Mouse (Mus musculus) liver, postnatal 0 days (tissue): ENCODE measurements around the gene Znrf1. TPM values are rescaled to one million over a fixed set of nuclear protein-coding genes. Genes with fewer than 3 reads are reported as not detected.

Experiments used
- ATAC-seq: fragments of 200-750 bp; cut with Nextera tagmentation; 2 replicates; pipeline ENCODE4 v1.8.0; 2017; ENCODE audit warnings: mild to moderate bottlenecking, moderate library complexity
- DNase-seq: peaks from one replicate; pipeline ENCODE4 v3.0.0-alpha.2; 2016
- H3K27ac ChIP-seq: fragments of 300-500 bp; sonication (generic); 2 replicates; pipeline ENCODE4 v1.5.1; 2014; ENCODE audit warnings: antibody characterized with exemption, moderate library complexity, mild to moderate bottlenecking, low read depth
- H3K27me3 ChIP-seq: fragments of 300-500 bp; sonication (generic); 2 replicates; pipeline ENCODE4 v1.6.1; 2014; ENCODE audit warnings: low read length, control low read depth, mixed read lengths; ENCODE audit not compliant: insufficient read depth
- H3K36me3 ChIP-seq: fragments of 300-500 bp; sonication (generic); replicated peaks from 2 replicates; pipeline ENCODE4 v1.6.1; 2014; ENCODE audit warnings: mild to moderate bottlenecking, control low read depth, low read length, moderate library complexity, mixed read lengths; ENCODE audit not compliant: insufficient read depth
- H3K4me1 ChIP-seq: fragments of 300-500 bp; sonication (generic); 2 replicates; pipeline ENCODE4 v1.6.1; 2014; ENCODE audit warnings: antibody characterized with exemption, mild to moderate bottlenecking, control low read depth; ENCODE audit not compliant: insufficient read depth
- H3K4me2 ChIP-seq: fragments of 300-500 bp; sonication (generic); 2 replicates; pipeline ENCODE4 v1.6.1; 2014; ENCODE audit warnings: low read depth, mild to moderate bottlenecking, low read length, moderate library complexity, mixed read lengths
- H3K4me3 ChIP-seq: fragments of 300-500 bp; sonication (generic); 2 replicates; pipeline ENCODE4 v1.5.1; 2014; ENCODE audit warnings: low read depth, low read length
- H3K9ac ChIP-seq: fragments of 300-500 bp; sonication (generic); replicated peaks from 2 replicates; pipeline ENCODE4 v1.6.1; 2014; ENCODE audit warnings: mild to moderate bottlenecking, moderate library complexity
- H3K9me3 ChIP-seq: fragments of 300-500 bp; sonication (generic); 2 replicates; pipeline ENCODE4 v1.6.1; 2016; ENCODE audit warnings: mild to moderate bottlenecking, control low read depth, low read length, mixed read lengths
- CTCF ChIP-seq: sonication (generic); IDR thresholded peaks from 2 replicates; pipeline ENCODE4 v1.5.1; 2016; ENCODE audit warnings: antibody characterized with exemption, low read depth
- EP300 ChIP-seq: IDR thresholded peaks from 2 replicates; pipeline ENCODE4 v1.6.1; 2016; ENCODE audit warnings: antibody characterized with exemption, low read depth, mild to moderate bottlenecking
- WGBS: fragments of 180-500 bp; shearing (Covaris S2); extraction: QIAGEN DNeasy Blood & Tissue Kit; methylation state at CpG from one replicate; pipeline ENCODE4 v1.1.7; 2014; ENCODE audit not compliant: insufficient replicate concordance; 5-methylcytosine and 5-hydroxymethylcytosine counted together
- polyA plus RNA-seq: library from polyadenylated mRNA; unstranded; fragments of >200 nt; fragmentation: Nextera tagmentation; extraction: Ambion mirVana; gene quantifications from 2 replicates; pipeline ENCODE4 v1.2.1, GENCODE M21; 2015

Znrf1 gene
- polyA plus RNA-seq, 1 experiment from 2014 or later: 6.3 TPM

DNA sequence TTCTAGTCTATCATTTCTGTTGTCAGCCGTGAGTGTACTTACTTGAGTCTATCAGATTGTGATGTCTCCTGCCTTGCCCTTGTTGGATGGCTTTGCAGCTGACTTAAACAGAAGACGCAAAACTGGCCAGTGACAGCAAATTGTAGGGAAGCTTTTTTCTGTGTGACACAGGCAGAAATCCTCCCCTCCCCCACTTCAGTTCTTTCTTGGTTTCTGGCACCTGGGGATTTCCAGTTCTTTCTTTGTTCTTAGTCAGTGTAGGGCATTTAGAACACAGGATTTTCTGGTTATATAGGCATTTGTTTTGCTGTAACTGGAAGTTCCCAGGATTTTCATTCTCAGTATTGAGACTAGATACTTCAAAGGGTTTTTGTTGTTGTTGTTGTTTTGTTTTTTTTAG is 34.5 kb downstream of the Znrf1 start:
- H3K4me1 ChIP-seq: peaks cover 30% of the 10 kb centered on the region
- no peak overlapping the region for H3K27ac ChIP-seq

DNA sequence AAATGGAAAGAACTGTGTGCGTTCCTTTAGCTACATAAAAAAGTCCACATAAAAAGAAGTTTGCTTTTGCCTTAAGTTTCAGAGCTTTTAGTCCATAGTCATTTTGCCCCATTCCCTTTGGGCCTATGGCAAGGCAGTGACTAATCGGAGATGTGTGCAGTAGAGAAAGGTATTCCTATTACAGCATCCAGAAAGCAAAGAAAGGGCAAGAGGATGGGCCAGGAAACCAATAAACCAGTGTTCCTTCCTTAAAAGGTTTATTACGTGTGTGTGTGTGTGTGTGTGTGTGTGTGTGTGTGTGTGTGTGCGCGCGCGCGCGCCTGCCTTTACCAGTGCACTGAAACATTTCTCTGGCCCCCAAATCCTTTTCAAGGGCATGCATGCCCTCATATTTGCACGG is 35.8 kb downstream of the Znrf1 start:
- Histone ChIP-seq H3K36me3 (no peaks in the 10 kb centered on the region), H3K9me3 (no peaks in the 10 kb centered on the region), H3K4me2 (no peak overlapping the region), H3K4me1 (peaks cover 24% of the 10 kb centered on the region), H3K27me3 (no peaks in the 10 kb centered on the region), H3K4me3 (no peak overlapping the region), H3K27ac (no peak overlapping the region), H3K9ac (no peak overlapping the region)
- DNase-seq: no peak
- WGBS: 82% methylated on average over 10 of the region's 10 CpGs
- ATAC-seq: no peak
- no peak for TF ChIP-seq CTCF
- TF ChIP-seq EP300: no peak

More for the DNA sequence above, 34.5 kb downstream of the Znrf1 start:
- DNase-seq (no peak), ATAC-seq (no peak)
- Histone ChIP-seq H3K4me2 (no peak overlapping the region), H3K27me3 (no peaks in the 10 kb centered on the region), H3K4me3 (no peak overlapping the region), H3K9me3 (no peaks in the 10 kb centered on the region), H3K36me3 (no peaks in the 10 kb centered on the region), H3K9ac (no peak overlapping the region)
- 47% methylated on average over 2 of the region's 2 CpGs for WGBS
- TF ChIP-seq EP300 (no peak), CTCF (no peak)

DNA sequence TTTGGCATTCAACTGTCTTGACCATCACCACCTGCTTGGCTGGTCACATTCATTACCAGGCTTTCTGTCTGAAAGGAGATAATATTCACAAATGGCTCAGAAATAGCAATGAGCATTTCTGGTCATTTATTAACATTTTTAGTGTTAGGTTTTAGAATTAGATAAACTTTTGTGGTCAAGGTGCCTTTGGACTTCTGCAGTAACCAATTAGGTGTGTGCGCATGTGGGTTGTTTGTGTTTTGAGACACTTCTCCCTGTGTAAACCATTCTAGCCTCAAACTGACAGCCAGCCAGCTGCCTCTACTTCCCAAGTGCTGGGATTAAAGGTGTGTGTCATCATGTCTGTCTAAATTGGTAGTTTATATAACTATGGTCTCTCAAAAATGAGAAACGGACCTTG is 36.5 kb downstream of the Znrf1 start:
- no peak overlapping the region; the same call in 1 of the 2 replicates for H3K9ac ChIP-seq
- DNase-seq (no peak), ATAC-seq (no peak)
- H3K27me3 ChIP-seq: no peaks in the 10 kb centered on the region
- no peak overlapping the region for H3K4me3 ChIP-seq
- WGBS: 80% methylated on average over 2 of the region's 2 CpGs
- no peaks in the 10 kb centered on the region for H3K9me3 ChIP-seq
- H3K36me3 ChIP-seq: no peaks in the 10 kb centered on the region
- no peak overlapping the region for H3K27ac ChIP-seq
- H3K4me2 ChIP-seq: no peak overlapping the region
- no peak for TF ChIP-seq EP300
- no peak for TF ChIP-seq CTCF
- peaks cover 23% of the 10 kb centered on the region for H3K4me1 ChIP-seq

DNA sequence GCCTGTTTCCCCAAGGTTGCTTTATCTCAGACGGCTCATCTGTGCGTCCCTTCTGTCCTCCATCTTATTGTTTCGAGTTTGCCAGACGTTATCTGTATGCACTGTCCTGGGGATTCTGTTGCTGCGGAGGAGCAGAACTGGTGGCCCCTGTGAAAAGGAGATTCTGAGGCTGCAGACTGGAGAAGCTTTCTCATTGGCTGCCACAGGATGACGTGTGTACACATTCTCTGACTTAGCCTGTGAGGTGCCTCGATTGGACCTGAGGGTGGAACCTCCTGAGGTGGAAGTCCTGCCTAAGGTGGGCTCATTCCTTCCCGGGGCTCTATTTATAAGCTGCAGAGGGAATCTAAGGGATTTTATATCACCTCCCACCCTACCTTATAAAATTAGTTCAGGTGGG is 37.7 kb downstream of the Znrf1 start:
- TF ChIP-seq EP300 (no peak), CTCF (no peak)
- Histone ChIP-seq H3K4me1 (peaks cover 15% of the 10 kb centered on the region), H3K9me3 (no peaks in the 10 kb centered on the region), H3K4me3 (peak overlapping the region; percentile 25), H3K36me3 (no peaks in the 10 kb centered on the region), H3K27me3 (no peaks in the 10 kb centered on the region), H3K27ac (peak overlapping the region; percentile 42; the same call in 1 of the 2 replicates), H3K4me2 (peak overlapping the region; percentile 65), H3K9ac (no peak overlapping the region)
- ATAC-seq (peak; percentile 95), DNase-seq (peak; percentile 50)
- WGBS: 44% methylated on average over 8 of the region's 8 CpGs

DNA sequence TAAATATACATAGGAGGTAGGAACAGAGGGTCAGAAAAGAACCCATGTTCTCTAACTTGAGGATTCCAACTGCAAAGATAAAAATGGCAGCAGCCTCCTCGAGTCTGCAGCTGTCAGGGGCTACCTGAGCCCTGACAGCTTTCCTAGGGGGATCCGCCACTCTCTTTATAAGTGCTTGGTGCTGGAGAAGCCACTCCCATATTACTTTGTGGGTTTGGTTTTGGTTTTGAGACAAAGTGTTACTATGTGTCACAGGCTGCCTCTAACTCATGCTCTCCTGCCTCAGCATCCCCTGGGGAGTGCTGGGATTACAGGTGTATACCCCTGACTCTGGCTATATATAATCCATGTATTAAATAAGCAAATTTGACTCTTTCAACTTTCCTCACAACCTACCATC is 38.1 kb downstream of the Znrf1 start:
- H3K4me3 ChIP-seq: peak overlapping the region; percentile 25
- no peaks in the 10 kb centered on the region for H3K9me3 ChIP-seq
- TF ChIP-seq EP300: no peak
- no peak for TF ChIP-seq CTCF
- WGBS: 50% methylated on average over 2 of the region's 2 CpGs
- H3K27ac ChIP-seq: peak overlapping the region; percentile 42; the same call in 1 of the 2 replicates
- H3K9ac ChIP-seq: no peak overlapping the region
- DNase-seq (no peak), ATAC-seq (peak; percentile 48)
- H3K4me1 ChIP-seq: peaks cover 15% of the 10 kb centered on the region
- no peaks in the 10 kb centered on the region for H3K27me3 ChIP-seq
- H3K4me2 ChIP-seq: peak overlapping the region; percentile 65
- H3K36me3 ChIP-seq: no peaks in the 10 kb centered on the region

DNA sequence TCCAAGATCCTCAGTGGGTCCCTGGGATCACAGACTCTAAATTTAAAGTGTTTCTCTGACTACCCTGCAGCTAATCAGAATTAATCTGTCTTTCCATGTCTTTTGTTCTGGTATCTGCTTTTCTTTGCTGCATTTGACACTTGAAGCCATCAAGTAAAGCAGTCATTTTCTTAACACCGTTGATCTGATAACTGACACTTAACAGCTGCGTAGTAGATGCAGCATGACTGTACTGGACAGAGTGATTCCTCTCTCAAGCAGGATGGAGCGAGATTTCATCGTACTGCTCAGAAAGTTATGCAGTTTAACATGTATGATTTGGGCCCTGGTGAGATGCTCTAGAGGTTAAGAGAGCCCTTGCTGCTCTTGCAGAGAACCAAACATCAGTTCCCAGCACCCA is 39.6 kb downstream of the Znrf1 start:
- TF ChIP-seq CTCF: no peak
- TF ChIP-seq EP300: no peak
- H3K4me3 ChIP-seq: no peak overlapping the region
- DNase-seq (no peak), ATAC-seq (no peak)
- no peaks in the 10 kb centered on the region for H3K27me3 ChIP-seq
- H3K9me3 ChIP-seq: no peaks in the 10 kb centered on the region
- H3K27ac ChIP-seq: no peak overlapping the region
- WGBS: 85% methylated on average over 4 of the region's 4 CpGs
- peaks cover 15% of the 10 kb centered on the region for H3K4me1 ChIP-seq
- H3K4me2 ChIP-seq: no peak overlapping the region
- no peaks in the 10 kb centered on the region for H3K36me3 ChIP-seq
- H3K9ac ChIP-seq: no peak overlapping the region

DNA sequence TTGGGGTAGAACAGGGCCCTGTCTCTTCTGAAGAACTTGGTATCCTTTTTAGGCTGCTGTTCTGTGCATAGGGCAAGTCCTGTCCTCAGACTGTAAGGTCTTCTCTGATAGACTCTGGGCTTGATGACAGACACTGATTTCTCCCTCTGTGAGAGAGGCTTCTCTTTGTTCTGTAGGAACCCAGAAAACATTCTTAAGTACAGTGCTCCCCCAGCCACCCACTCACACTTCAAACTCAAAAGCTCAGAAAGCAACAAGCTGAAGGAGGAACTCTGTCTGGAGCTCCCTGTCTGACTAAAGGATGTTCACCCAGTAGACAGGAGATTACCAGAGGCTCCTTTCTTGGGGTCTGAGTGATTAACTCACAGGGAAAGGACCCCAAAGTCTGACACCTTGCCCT is 40.6 kb downstream of the Znrf1 start:
- H3K4me1 ChIP-seq: peaks cover 15% of the 10 kb centered on the region
- no peaks in the 10 kb centered on the region for H3K36me3 ChIP-seq
- H3K27me3 ChIP-seq: no peaks in the 10 kb centered on the region
- TF ChIP-seq CTCF: no peak
- no peak for TF ChIP-seq EP300
- H3K4me2 ChIP-seq: no peak overlapping the region
- H3K9me3 ChIP-seq: no peaks in the 10 kb centered on the region
- H3K9ac ChIP-seq: no peak overlapping the region
- H3K27ac ChIP-seq: no peak overlapping the region
- no peak for ATAC-seq
- DNase-seq: no peak
- no peak overlapping the region for H3K4me3 ChIP-seq
